Mouse (Mus musculus) small intestine, adult 10 weeks (tissue): ENCODE data around the gene Srsf11. TPM values are rescaled to one million over a fixed set of nuclear protein-coding genes. Genes with fewer than 3 reads are reported as not detected.

ENCODE experiments used
- polyA plus RNA-seq: library from polyadenylated mRNA; stranded (reverse); fragments of 350-450 nt; fragmentation: Illumina TruSeq; extraction: RNeasy Lipid Tissue Mini Kit (QIAGEN cat#74804); gene quantifications from one replicate; pipeline ENCODE4 v1.2.3, GENCODE M21; 2014; ENCODE audit warnings: low replicate concordance

Gene Srsf11
- 493 TPM for polyA plus RNA-seq

GRCm38 (mm10) chr3:158036329-158036988 is at the start of gene Srsf11, which contains the start of gene Lrrc40:
Gene Srsf11 (minus strand): TSS chr3:158036639.
Gene Lrrc40 (plus strand): TSS chr3:158036662.

Other genes starting within 250 kb of the Srsf11 start
- gene Cth, start 111.6 kb downstream of the Srsf11 start, polyA plus RNA-seq: 131 TPM
- 155 TPM for gene Ankrd13c, start 89.4 kb downstream of the Srsf11 start, polyA plus RNA-seq
- gene Lrrc40, start within 50 bp of the Srsf11 start, polyA plus RNA-seq: 50.6 TPM